Mouse (Mus musculus) spleen, adult 2 months (tissue): ENCODE measurements around the gene Shc3.

Source experiments
- CTCF ChIP-seq: fragments of 200-500 bp; IDR thresholded peaks from 2 replicates; pipeline ENCODE4 v1.5.1; 2011; ENCODE audit warnings: mild to moderate bottlenecking, inconsistent platforms; ENCODE audit not compliant: insufficient read depth, insufficient read length, insufficient replicate concordance; ENCODE audit errors: extremely low read depth
- POLR2A ChIP-seq: fragments of 200-500 bp; IDR thresholded peaks from 2 replicates; pipeline ENCODE4 v1.6.1; 2011; ENCODE audit warnings: low read depth, low read length, inconsistent platforms

DNA sequence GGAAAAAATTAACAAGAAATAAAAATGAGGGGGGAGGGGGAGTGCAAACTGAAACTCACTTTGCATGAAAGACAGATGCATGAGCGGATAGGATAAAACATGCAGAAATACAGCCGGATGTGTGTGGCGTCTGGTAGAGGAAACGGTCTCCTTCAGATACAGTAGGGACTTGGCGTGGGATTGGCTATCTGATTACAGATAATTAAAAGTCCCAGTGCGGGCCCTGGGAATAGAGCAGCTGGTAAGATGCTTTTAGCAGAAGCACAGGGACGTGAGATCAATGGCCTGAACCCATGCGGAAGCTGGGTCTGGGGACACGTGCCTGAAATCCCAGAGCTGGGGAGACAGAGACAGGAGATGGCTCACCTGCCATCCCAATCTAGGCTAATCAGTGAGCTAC is 75.5 kb downstream of the Shc3 start:
- TF ChIP-seq CTCF = no peak
- TF ChIP-seq POLR2A = no peak
